Mouse (Mus musculus): ENCODE data around the gene Npnt. TPM values are rescaled to one million over a fixed set of nuclear protein-coding genes. Genes with fewer than 3 reads are reported as not detected.

Gene Npnt
- total and polyA plus RNA-seq, 2 experiments from 2014 or later = 0.73 to 2.1 TPM

GRCm38 (mm10) chr3:132945669-132946068 lies 4.4 kb downstream of the Npnt start:
- no peak overlapping the region for H3K27ac ChIP-seq (ENCODE audit: low read depth)
- H3K4me2 ChIP-seq (ENCODE audit: low read depth, low read length) = no peak overlapping the region
- WGBS = 75% methylated on average over 7 of the region's 7 CpGs
- TF ChIP-seq CTCF (IDR thresholded peaks at IDR 0.05; ENCODE audit: low read depth) (no peak), EP300 (IDR thresholded peaks at IDR 0.05; ENCODE audit: low read depth) (no peak)
- H3K9me3 ChIP-seq (replicated peaks; ENCODE audit: control insufficient read depth, low read length) = no peaks in the 10 kb centered on the region
- ATAC-seq (ENCODE audit: insufficient read depth, low read depth) (no peak), DNase-seq (ENCODE audit: low spot score) (no peak)
- peaks cover 19% of the 10 kb centered on the region for H3K27me3 ChIP-seq (ENCODE audit: control insufficient read depth, insufficient read depth, low read length)
- H3K4me1 ChIP-seq (ENCODE audit: control insufficient read depth, insufficient read depth) = peaks cover 5% of the 10 kb centered on the region
- no peak overlapping the region for H3K9ac ChIP-seq (replicated peaks; ENCODE audit: low read depth, low read length)
- H3K36me3 ChIP-seq (replicated peaks; ENCODE audit: control insufficient read depth, insufficient read depth, low read length) = no peaks in the 10 kb centered on the region
- no peak overlapping the region for H3K4me3 ChIP-seq (ENCODE audit: low read depth, low read length)

DNA sequence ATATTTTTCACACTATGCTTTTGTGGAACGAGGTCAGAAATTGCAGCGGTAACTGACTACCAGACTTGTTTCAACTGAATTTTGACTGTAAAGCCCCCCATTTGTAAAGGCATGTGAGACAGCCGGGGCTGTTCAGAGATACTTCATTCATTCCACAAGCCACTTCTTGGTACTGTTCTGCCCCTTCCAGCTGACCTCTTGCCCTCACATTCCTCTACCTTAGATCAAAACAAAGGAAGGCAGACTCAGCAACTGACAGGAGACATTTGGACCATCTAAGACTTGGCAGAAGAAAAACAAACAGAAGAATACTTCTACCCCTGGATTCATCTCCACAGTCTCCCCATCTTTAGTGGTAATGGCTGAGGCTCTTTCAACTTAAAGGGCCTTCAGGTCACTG lies 5.5 kb downstream of the Npnt start:
- H3K9ac ChIP-seq (replicated peaks; ENCODE audit: low read depth, low read length) = no peak overlapping the region
- no peak for ATAC-seq (ENCODE audit: insufficient read depth, low read depth)
- H3K27ac ChIP-seq (ENCODE audit: low read depth) = no peak overlapping the region
- 59% methylated on average over 3 of the region's 3 CpGs for WGBS
- no peaks in the 10 kb centered on the region for H3K9me3 ChIP-seq (replicated peaks; ENCODE audit: control insufficient read depth, low read length)
- H3K27me3 ChIP-seq (ENCODE audit: control insufficient read depth, insufficient read depth, low read length) = peaks cover 9% of the 10 kb centered on the region
- no peaks in the 10 kb centered on the region for H3K36me3 ChIP-seq (replicated peaks; ENCODE audit: control insufficient read depth, insufficient read depth, low read length)
- H3K4me3 ChIP-seq (ENCODE audit: low read depth, low read length) = no peak overlapping the region
- H3K4me1 ChIP-seq (ENCODE audit: control insufficient read depth, insufficient read depth) = peaks cover 5% of the 10 kb centered on the region
- H3K4me2 ChIP-seq (ENCODE audit: low read depth, low read length) = no peak overlapping the region
- TF ChIP-seq EP300 (IDR thresholded peaks at IDR 0.05; ENCODE audit: low read depth) (no peak), CTCF (IDR thresholded peaks at IDR 0.05; ENCODE audit: low read depth) (no peak)
- no peak for DNase-seq (ENCODE audit: low spot score)

- Histone ChIP-seq H3K4me2 (ENCODE audit: low read depth, low read length) (no peak overlapping the region), H3K4me3 (ENCODE audit: low read depth, low read length) (no peak overlapping the region), H3K4me1 (ENCODE audit: control insufficient read depth, insufficient read depth) (peaks cover 2% of the 10 kb centered on the region; the same call in 1 of the 2 replicates), H3K36me3 (replicated peaks; ENCODE audit: control insufficient read depth, insufficient read depth, low read length) (no peaks in the 10 kb centered on the region), H3K9ac (replicated peaks; ENCODE audit: low read depth, low read length) (no peak overlapping the region), H3K9me3 (replicated peaks; ENCODE audit: control insufficient read depth, low read length) (no peaks in the 10 kb centered on the region), H3K27me3 (ENCODE audit: control insufficient read depth, insufficient read depth, low read length) (peaks cover 5% of the 10 kb centered on the region), H3K27ac (ENCODE audit: low read depth) (no peak overlapping the region)
- TF ChIP-seq CTCF (IDR thresholded peaks at IDR 0.05; ENCODE audit: low read depth) (no peak), EP300 (IDR thresholded peaks at IDR 0.05; ENCODE audit: low read depth) (no peak)
- WGBS = 75% methylated on average over 7 of the region's 7 CpGs
- DNase-seq (ENCODE audit: low spot score) (no peak), ATAC-seq (ENCODE audit: insufficient read depth, low read depth) (no peak)
Observed at GRCm38 (mm10) chr3:132944193-132944592, 5.9 kb downstream of the Npnt start.

- ATAC-seq (ENCODE audit: insufficient read depth, low read depth) (no peak), DNase-seq (ENCODE audit: low spot score) (no peak)
- H3K9me3 ChIP-seq (replicated peaks; ENCODE audit: control insufficient read depth, low read length) = no peaks in the 10 kb centered on the region
- no peaks in the 10 kb centered on the region for H3K27me3 ChIP-seq (ENCODE audit: control insufficient read depth, insufficient read depth, low read length)
- no peaks in the 10 kb centered on the region for H3K4me1 ChIP-seq (ENCODE audit: control insufficient read depth, insufficient read depth)
- H3K4me2 ChIP-seq (ENCODE audit: low read depth, low read length) = no peak overlapping the region
- H3K4me3 ChIP-seq (ENCODE audit: low read depth, low read length) = no peak overlapping the region
- 88% methylated on average over 6 of the region's 6 CpGs for WGBS
- TF ChIP-seq CTCF (IDR thresholded peaks at IDR 0.05; ENCODE audit: low read depth) = no peak
- TF ChIP-seq EP300 (IDR thresholded peaks at IDR 0.05; ENCODE audit: low read depth) = no peak
- no peaks in the 10 kb centered on the region for H3K36me3 ChIP-seq (replicated peaks; ENCODE audit: control insufficient read depth, insufficient read depth, low read length)
- no peak overlapping the region for H3K27ac ChIP-seq (ENCODE audit: low read depth)
- no peak overlapping the region for H3K9ac ChIP-seq (replicated peaks; ENCODE audit: low read depth, low read length)
Observed at GRCm38 (mm10) chr3:132942778-132943177, 7.3 kb downstream of the Npnt start.

DNA sequence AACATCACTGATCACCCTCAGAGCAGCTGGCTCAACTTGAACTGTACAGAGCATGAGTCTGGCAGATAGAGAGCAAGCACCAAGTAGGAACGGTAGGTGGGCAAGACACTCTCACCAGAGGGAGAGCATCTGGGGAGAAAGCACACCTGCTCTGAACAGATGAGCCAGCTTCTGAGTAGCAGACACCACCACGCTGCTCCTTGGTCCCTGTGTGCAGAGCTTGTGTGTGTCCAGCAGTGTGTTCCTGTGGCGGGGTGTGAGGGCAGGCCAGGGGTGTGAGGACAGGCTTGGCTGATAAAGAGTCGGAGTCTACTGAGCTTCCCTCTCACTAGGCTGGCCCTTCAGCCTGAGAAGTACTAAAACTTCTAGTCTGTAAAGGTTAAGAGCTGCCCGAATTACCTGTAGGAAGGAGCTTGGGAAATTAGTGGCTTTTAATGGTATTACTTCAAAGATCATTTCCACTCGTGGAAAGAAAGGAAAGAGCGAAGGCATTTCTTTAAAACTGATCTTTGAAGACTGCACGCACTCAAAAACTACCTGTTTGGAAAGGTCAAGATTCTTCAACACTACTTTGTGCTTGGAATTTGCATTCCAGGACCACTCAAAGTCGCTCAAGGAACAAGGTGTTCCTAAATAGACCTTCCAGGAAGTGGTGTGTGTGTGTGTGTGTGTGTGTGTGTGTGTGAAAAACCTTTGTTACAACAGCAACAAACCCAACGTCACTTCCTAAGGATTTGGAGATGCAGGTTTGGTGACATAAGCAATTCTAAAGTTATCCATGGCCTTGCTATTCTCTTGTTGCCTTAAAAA lies 9.7 kb downstream of the Npnt start:
- Histone ChIP-seq H3K4me3 (ENCODE audit: low read depth, low read length) (no peak overlapping the region), H3K27me3 (ENCODE audit: control insufficient read depth, insufficient read depth, low read length) (no peaks in the 10 kb centered on the region), H3K9me3 (replicated peaks; ENCODE audit: control insufficient read depth, low read length) (no peaks in the 10 kb centered on the region), H3K9ac (replicated peaks; ENCODE audit: low read depth, low read length) (no peak overlapping the region), H3K4me2 (ENCODE audit: low read depth, low read length) (no peak overlapping the region), H3K36me3 (replicated peaks; ENCODE audit: control insufficient read depth, insufficient read depth, low read length) (no peaks in the 10 kb centered on the region), H3K27ac (ENCODE audit: low read depth) (no peak overlapping the region), H3K4me1 (ENCODE audit: control insufficient read depth, insufficient read depth) (no peaks in the 10 kb centered on the region)
- TF ChIP-seq EP300 (IDR thresholded peaks at IDR 0.05; ENCODE audit: low read depth) = no peak
- no peak for TF ChIP-seq CTCF (IDR thresholded peaks at IDR 0.05; ENCODE audit: low read depth)
- DNase-seq (ENCODE audit: low spot score) = no peak
- WGBS = 74% methylated on average over 10 of the region's 10 CpGs
- ATAC-seq (ENCODE audit: insufficient read depth, low read depth) = no peak

- 83% methylated on average over 8 of the region's 8 CpGs for WGBS
- H3K4me2 ChIP-seq (ENCODE audit: low read depth, low read length) = no peak overlapping the region
- no peak for ATAC-seq (ENCODE audit: insufficient read depth, low read depth)
Observed at GRCm38 (mm10) chr3:132939006-132939405, 11.1 kb downstream of the Npnt start.

More at GRCm38 (mm10) chr3:132939006-132939405, 11.1 kb downstream of the Npnt start:
- no peak overlapping the region for H3K27ac ChIP-seq (ENCODE audit: low read depth)
- no peak overlapping the region for H3K9ac ChIP-seq (replicated peaks; ENCODE audit: low read depth, low read length)
- no peak for DNase-seq (ENCODE audit: low spot score)
- H3K4me1 ChIP-seq (ENCODE audit: control insufficient read depth, insufficient read depth) = no peaks in the 10 kb centered on the region
- TF ChIP-seq CTCF (IDR thresholded peaks at IDR 0.05; ENCODE audit: low read depth) (no peak), EP300 (IDR thresholded peaks at IDR 0.05; ENCODE audit: low read depth) (no peak)
- H3K36me3 ChIP-seq (replicated peaks; ENCODE audit: control insufficient read depth, insufficient read depth, low read length) = no peaks in the 10 kb centered on the region
- no peaks in the 10 kb centered on the region for H3K27me3 ChIP-seq (ENCODE audit: control insufficient read depth, insufficient read depth, low read length)
- H3K9me3 ChIP-seq (replicated peaks; ENCODE audit: control insufficient read depth, low read length) = no peaks in the 10 kb centered on the region
- H3K4me3 ChIP-seq (ENCODE audit: low read depth, low read length) = no peak overlapping the region

All from heart, postnatal 0 days (tissue).